Mouse (Mus musculus): Measurements from ENCODE around the gene Barhl1. TPM values are rescaled to one million over a fixed set of nuclear protein-coding genes. Genes with fewer than 3 reads are reported as not detected.

Barhl1 gene
- polyA plus RNA-seq, 1 experiment from 2014 or later: not detected

DNA sequence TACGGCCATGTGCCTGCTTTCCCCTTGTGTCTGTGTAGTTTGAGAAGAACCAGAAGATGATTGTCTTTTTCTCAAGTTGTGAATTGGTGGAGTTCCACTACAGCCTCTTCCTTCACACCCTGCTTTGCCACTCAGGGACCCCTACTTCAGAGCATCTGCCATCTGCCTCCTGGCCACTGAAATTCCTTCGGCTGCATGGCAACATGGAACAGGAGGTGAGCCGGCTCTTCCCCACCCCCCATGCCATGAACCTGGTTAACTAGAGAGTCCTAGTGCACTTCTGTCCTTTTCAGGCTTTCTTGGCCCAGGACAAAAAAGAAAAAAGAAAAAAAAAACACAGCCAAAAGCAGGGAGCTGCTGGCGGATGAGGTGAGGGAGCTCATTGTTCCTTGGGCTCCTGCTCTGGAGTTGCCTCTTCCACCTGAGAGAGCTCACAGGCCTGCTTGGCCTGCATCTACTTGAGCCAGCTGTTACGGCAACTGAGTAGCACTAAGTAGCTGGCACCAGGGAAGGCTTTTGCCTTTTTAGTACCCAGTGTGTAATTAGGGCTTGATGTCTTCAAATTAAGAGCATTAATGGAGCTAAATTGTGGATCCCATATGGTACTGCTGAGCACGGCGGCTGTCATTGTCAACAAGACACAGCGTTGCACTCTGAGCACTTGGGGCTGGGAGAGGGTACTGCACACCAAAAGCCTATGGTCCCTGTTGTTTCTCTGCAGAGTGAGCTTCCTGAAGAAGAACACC is 55.6 kb downstream of the Barhl1 start:
- no peaks in the 10 kb centered on the region for H3K4me1 ChIP-seq (ENCODE audit: insufficient read depth)
- WGBS (ENCODE audit: insufficient replicate concordance): 89% methylated on average over 8 of the region's 8 CpGs
- ATAC-seq (no peak), DNase-seq (no peak)
- TF ChIP-seq CTCF (IDR thresholded peaks at IDR 0.05; ENCODE audit: low read depth) (no peak), EP300 (IDR thresholded peaks at IDR 0.05; ENCODE audit: low read depth) (no peak)
- no peak overlapping the region for H3K4me2 ChIP-seq (ENCODE audit: low read depth, low read length)
- H3K9me3 ChIP-seq (ENCODE audit: low read length): no peaks in the 10 kb centered on the region
- H3K4me3 ChIP-seq (ENCODE audit: low read depth, low read length): no peak overlapping the region
- no peak overlapping the region for H3K27ac ChIP-seq (ENCODE audit: low read depth)
- peaks cover 59% of the 10 kb centered on the region for H3K36me3 ChIP-seq (replicated peaks; ENCODE audit: insufficient read depth, low read length)
- no peak overlapping the region for H3K9ac ChIP-seq (replicated peaks)
- H3K27me3 ChIP-seq (ENCODE audit: insufficient read depth, low read length): no peaks in the 10 kb centered on the region

DNA sequence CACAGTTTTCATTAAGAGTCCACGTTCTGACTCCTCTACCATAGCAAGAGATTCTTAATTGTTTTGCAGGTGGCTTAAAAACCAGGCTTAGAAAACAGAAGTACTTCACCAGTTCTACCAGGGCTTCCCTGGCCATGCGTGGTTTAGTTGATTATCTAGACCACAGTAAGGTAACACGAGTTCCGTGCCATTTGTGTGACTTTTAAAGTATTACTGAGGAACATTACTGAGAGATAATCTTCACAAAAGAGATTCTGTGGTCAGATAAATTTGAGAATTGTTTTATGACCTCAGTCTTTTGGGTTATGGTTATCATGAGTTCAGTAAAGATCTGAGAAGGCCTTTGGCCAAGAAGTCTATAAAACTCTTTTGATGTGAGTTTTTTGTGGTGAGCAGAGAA is 57.2 kb downstream of the Barhl1 start:
- Histone ChIP-seq H3K36me3 (replicated peaks; ENCODE audit: insufficient read depth, low read length) (peaks cover 60% of the 10 kb centered on the region), H3K27ac (ENCODE audit: low read depth) (no peak overlapping the region), H3K27me3 (ENCODE audit: insufficient read depth, low read length) (no peaks in the 10 kb centered on the region), H3K4me1 (ENCODE audit: insufficient read depth) (no peaks in the 10 kb centered on the region), H3K9ac (replicated peaks) (no peak overlapping the region), H3K9me3 (ENCODE audit: low read length) (no peaks in the 10 kb centered on the region), H3K4me3 (ENCODE audit: low read depth, low read length) (no peak overlapping the region), H3K4me2 (ENCODE audit: low read depth, low read length) (no peak overlapping the region)
- ATAC-seq (no peak), DNase-seq (no peak)
- WGBS (ENCODE audit: insufficient replicate concordance): 72% methylated on average over 4 of the region's 4 CpGs
- no peak for TF ChIP-seq CTCF (IDR thresholded peaks at IDR 0.05; ENCODE audit: low read depth)
- no peak for TF ChIP-seq EP300 (IDR thresholded peaks at IDR 0.05; ENCODE audit: low read depth)

Other genes with a start within 250 kb of the Barhl1 start
- gene Spaca9, start 216.9 kb downstream of the Barhl1 start, polyA plus RNA-seq (2015; fragmentation: Nextera tagmentation; extraction: Ambion mirVana): 2.1 and 2.5 TPM in 2 replicates
- 0.28 and 0.41 TPM in 2 replicates for gene Ak8, start 216.5 kb downstream of the Barhl1 start, polyA plus RNA-seq (2015; fragmentation: Nextera tagmentation; extraction: Ambion mirVana)
- gene Gtf3c4, start 76.3 kb downstream of the Barhl1 start, polyA plus RNA-seq (2015; fragmentation: Nextera tagmentation; extraction: Ambion mirVana): 3.1 and 3.3 TPM in 2 replicates
- gene Ddx31, start 76.3 kb downstream of the Barhl1 start, polyA plus RNA-seq (2015; fragmentation: Nextera tagmentation; extraction: Ambion mirVana): 4.2 and 4.4 TPM in 2 replicates
- gene Cfap77, start 138.4 kb upstream of the Barhl1 start, polyA plus RNA-seq (2015; fragmentation: Nextera tagmentation; extraction: Ambion mirVana): 0.06 TPM in 1 of 2 replicates, not detected in the other
- 3.0 and 3.1 TPM in 2 replicates for gene Ttf1, start 143.6 kb upstream of the Barhl1 start, polyA plus RNA-seq (2015; fragmentation: Nextera tagmentation; extraction: Ambion mirVana)
- 2.6 and 3.3 TPM in 2 replicates for gene Setx, start 207.5 kb upstream of the Barhl1 start, polyA plus RNA-seq (2015; fragmentation: Nextera tagmentation; extraction: Ambion mirVana)